Mouse (Mus musculus): Measurements from ENCODE around the gene Fam120b.
"Not testable (repeated sequence)": the region's sequence is repeated elsewhere in the genome, so short reads cannot be mapped to it uniquely, and the experiment has no call there.

- TF ChIP-seq GATA1 (IDR thresholded peaks at IDR 0.05; ENCODE audit: borderline replicate concordance, low read length); FLI1 (IDR thresholded peaks at IDR 0.05; ENCODE audit: low read length): not testable (repeated sequence)
Observed at GRCm38 (mm10) chr17:15449144-15449543, 53.1 kb downstream of the Fam120b start.

Measured in megakaryocyte, embryonic 14.5 days (primary cell).